Mouse (Mus musculus) thymus, adult 2 months (tissue): ENCODE measurements around the gene Bag3.

Experiments
- CTCF ChIP-seq: fragments of 200-500 bp; IDR thresholded peaks from 2 replicates; pipeline ENCODE4 v1.5.1; 2012; ENCODE audit warnings: mild to moderate bottlenecking, control low read depth, low read length, moderate library complexity, borderline replicate concordance; ENCODE audit not compliant: control insufficient read depth, poor library complexity, insufficient read depth; ENCODE audit errors: extremely low read depth
- POLR2A ChIP-seq: fragments of 200-500 bp; IDR thresholded peaks from 2 replicates; pipeline ENCODE4 v1.6.1; 2012; ENCODE audit warnings: mild to moderate bottlenecking, low read length, control low read depth, moderate library complexity; ENCODE audit not compliant: control insufficient read depth, poor library complexity, insufficient read depth; ENCODE audit errors: extremely low read depth

DNA sequence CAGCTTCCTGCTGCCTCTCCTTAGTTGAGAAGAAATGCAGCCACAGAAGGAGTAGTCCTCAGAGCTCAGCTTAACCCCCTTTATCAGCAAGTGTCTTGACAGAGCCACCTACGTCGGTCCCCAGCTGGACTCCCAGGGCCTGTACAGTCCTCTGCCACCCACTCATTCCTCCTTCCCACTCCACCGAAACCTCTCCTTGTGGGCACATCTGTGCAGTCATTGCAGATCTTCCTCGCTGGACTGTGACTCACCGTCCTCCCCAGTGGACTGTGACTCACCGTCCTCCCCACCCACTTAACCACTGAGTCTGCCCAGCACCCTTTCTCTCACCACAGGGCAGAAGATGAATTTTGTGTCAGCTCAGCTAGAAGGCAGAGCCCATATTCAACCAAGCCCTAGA, 31.1 kb downstream of the Bag3 start:
- TF ChIP-seq POLR2A (no peak), CTCF (no peak)
